Mouse (Mus musculus) lung, postnatal 4 days (tissue): ENCODE measurements around the gene Ap2b1.

Experiments used
- DNase-seq, 2 experiments: peaks; one replicate each; pipeline ENCODE4 v3.0.0; 2021

Ap2b1 gene

GRCm38 (mm10) chr11:83447612-83448011 lies 148.8 kb downstream of the Ap2b1 start:
- DNase-seq, result no peak

GRCm38 (mm10) chr11:83448021-83448926 lies 149.4 kb downstream of the Ap2b1 start:
- peak; percentile 31 to 60 for DNase-seq

- peak; percentile 71 to 82 for DNase-seq
Observed at GRCm38 (mm10) chr11:83448927-83449236, 150.1 kb downstream of the Ap2b1 start.

GRCm38 (mm10) chr11:83449298-83449697 lies 150.5 kb downstream of the Ap2b1 start:
- peak in 1 of 2 experiments; percentile 47 for DNase-seq

GRCm38 (mm10) chr11:83450550-83450949 lies 151.7 kb downstream of the Ap2b1 start:
- DNase-seq, result no peak

- no peak for DNase-seq
Observed at GRCm38 (mm10) chr11:83451281-83451680, 152.5 kb downstream of the Ap2b1 start.

- DNase-seq, result peak; percentile 58 to 77
Observed at GRCm38 (mm10) chr11:83454548-83454947, 155.7 kb downstream of the Ap2b1 start.
